Comparison of ENCODE assay signal across 8 mouse cellular contexts in the genomic region with DNA sequence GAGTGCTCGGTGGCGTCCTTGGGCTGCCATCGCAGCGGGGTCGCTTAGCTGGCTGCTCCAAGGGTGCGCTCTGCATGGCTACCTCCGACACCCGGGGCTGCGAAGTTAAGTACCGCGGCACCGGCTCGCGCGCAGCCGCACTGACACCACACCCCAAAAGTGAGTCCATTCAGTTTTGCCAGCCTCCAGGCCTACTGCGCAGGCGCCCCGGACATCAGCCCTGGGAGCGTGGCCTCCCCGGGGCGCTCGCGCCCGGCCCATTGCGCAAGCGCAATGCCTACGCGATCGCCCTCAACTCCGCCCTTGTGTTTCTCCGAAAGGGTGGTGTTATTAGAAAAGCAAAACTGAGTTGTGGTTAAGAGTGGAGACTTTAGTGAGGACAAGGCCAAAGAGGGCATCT. TPM values are rescaled to one million over a fixed set of nuclear protein-coding genes. Genes with fewer than 3 reads are reported as not detected.
A peak's percentile ranks its signal among the peaks of the same experiment; 100 is the strongest.
DNase-seq lines count a peak whose midpoint lies in the region; ATAC-seq lines count a peak whose summit lies in the region.

A gene (minus strand): TSS at position 252 of the 400 bp plus-strand sequence.

- peak within 1 kb of the TSS; percentile 65 for H3K27ac ChIP-seq in intestine, embryonic 14.5 days (ENCODE audit: low read depth)

- H3K4me2 ChIP-seq in intestine, embryonic 14.5 days (ENCODE audit: low read length), result peak within 1 kb of the TSS; percentile 74

- ATAC-seq in intestine, embryonic 14.5 days (replicated peaks; ENCODE audit: low FRiP score, low TSS enrichment, low read depth), result peak; percentile 90

- H3K9ac ChIP-seq in intestine, embryonic 14.5 days (ENCODE audit: low read length), result peak within 1 kb of the TSS; percentile 64

- intact Hi-C loops in left cerebral cortex, postnatal 14 days (cut with DNase I), result no loop called here

- no peaks in the 10 kb centered on the region; the same call in 1 of the 2 replicates for H3K4me1 ChIP-seq in intestine, embryonic 14.5 days (replicated peaks; ENCODE audit: control insufficient read depth, insufficient read depth, low read length)

- peak; percentile 98 for DNase-seq in adrenal gland, adult (ENCODE audit: inconsistent age in 2 of 2, low spot score in 1 of 2)
- DNase-seq in embryo, embryonic 10.5 days (ENCODE audit: low spot score), result peak; percentile 95
- DNase-seq in gastrocnemius, postnatal 25 days, result peak; percentile 97
- peak; percentile 92 for DNase-seq in intestine, embryonic 14.5 days (ENCODE audit: low spot score)
- peak; percentile 85 to 87 for DNase-seq in left cerebral cortex, postnatal 14 days (ENCODE audit: low spot score in 2 of 2)
- peak; percentile 96 for DNase-seq in mesoderm, embryonic 11.5 days (ENCODE audit: low read depth, low spot score)
- peak; percentile 84 to 85 for DNase-seq in right cerebral cortex, postnatal 36 days (ENCODE audit: low spot score in 2 of 2)
- DNase-seq in yolk sac, embryonic 10.5 days (ENCODE audit: low spot score), result peak; percentile 93

- H3K27me3 ChIP-seq in intestine, embryonic 14.5 days (replicated peaks; ENCODE audit: control insufficient read depth, insufficient read depth, low read length), result no peaks in the 10 kb centered on the region

- H3K36me3 ChIP-seq in intestine, embryonic 14.5 days (ENCODE audit: control insufficient read depth, insufficient read depth, low read length), result no peaks in the 10 kb centered on the region

- H3K9me3 ChIP-seq in intestine, embryonic 14.5 days (ENCODE audit: control insufficient read depth, low read length), result no peaks in the 10 kb centered on the region

- under 1% methylated on average over 32 of the region's 32 CpGs for WGBS in intestine, embryonic 14.5 days

- H3K4me3 ChIP-seq in intestine, embryonic 14.5 days (ENCODE audit: low read depth, low read length), result peak within 1 kb of the TSS; percentile 76

RNA-seq across cellular contexts. Expression of the gene that starts here (rescaled TPM):
- total RNA-seq in gastrocnemius, postnatal 25 days (2021), result 10 to 100 TPM; 12.0 to 14.5 TPM
- 28.1 and 28.7 TPM in 2 replicates for polyA plus RNA-seq in intestine, embryonic 14.5 days (2014; fragmentation: Nextera tagmentation; extraction: Ambion mirVana)
- total RNA-seq in left cerebral cortex, postnatal 14 days (2021), result 10 to 100 TPM; 12.0 to 14.1 TPM

Comparison
In these comparisons a context has a peak if more than half of its experiments do, and no peak if none do; other contexts are left out.
1. Peak in every context shown above with its lines: DNase-seq, ATAC-seq, H3K4me3 ChIP-seq and H3K27ac ChIP-seq.